Mouse (Mus musculus) embryonic facial prominence, embryonic 15.5 days (tissue): Measurements from ENCODE around the gene H2al1i. TPM values are rescaled to one million over a fixed set of nuclear protein-coding genes. Genes with fewer than 3 reads are reported as not detected.
"Not testable (repeated sequence)": the region's sequence is repeated elsewhere in the genome, so short reads cannot be mapped to it uniquely, and the experiment has no call there.

Experiments
- ATAC-seq: fragments of 200-750 bp; cut with Nextera tagmentation; 2 replicates; pipeline ENCODE4 v1.8.0; 2017; ENCODE audit warnings: low read depth, moderate TSS enrichment; ENCODE audit not compliant: insufficient number of reproducible peaks, low FRiP score, low TSS enrichment
- H3K27ac ChIP-seq: fragments of 300-500 bp; sonication (generic); replicated peaks from 2 replicates; pipeline ENCODE4 v1.5.1; 2015; ENCODE audit warnings: mild to moderate bottlenecking, inconsistent platforms
- H3K27me3 ChIP-seq: fragments of 300-500 bp; sonication (generic); 2 replicates; pipeline ENCODE4 v1.6.1; 2015; ENCODE audit warnings: inconsistent platforms
- H3K36me3 ChIP-seq: fragments of 300-500 bp; sonication (generic); 2 replicates; pipeline ENCODE4 v1.6.1; 2015; ENCODE audit warnings: mild to moderate bottlenecking, inconsistent platforms
- H3K4me1 ChIP-seq: fragments of 300-500 bp; sonication (generic); 2 replicates; pipeline ENCODE4 v1.6.1; 2015; ENCODE audit warnings: inconsistent platforms
- H3K4me2 ChIP-seq: fragments of 300-500 bp; sonication (generic); replicated peaks from 2 replicates; pipeline ENCODE4 v1.6.1; 2015; ENCODE audit warnings: mild to moderate bottlenecking, inconsistent platforms
- H3K4me3 ChIP-seq: fragments of 300-500 bp; sonication (generic); replicated peaks from 2 replicates; pipeline ENCODE4 v1.5.1; 2015; ENCODE audit warnings: mild to moderate bottlenecking, inconsistent platforms
- H3K9ac ChIP-seq: fragments of 300-500 bp; sonication (generic); 2 replicates; pipeline ENCODE4 v1.6.1; 2015; ENCODE audit warnings: inconsistent platforms
- H3K9me3 ChIP-seq: fragments of 300-500 bp; sonication (generic); replicated peaks from 2 replicates; pipeline ENCODE4 v1.6.1; 2016; ENCODE audit warnings: inconsistent platforms
- WGBS: fragments of 180-500 bp; shearing (Covaris S2); methylation state at CpG from one replicate; pipeline ENCODE4 v1.1.7; 2015; 5-methylcytosine and 5-hydroxymethylcytosine counted together
- polyA plus RNA-seq: library from polyadenylated mRNA; unstranded; fragments of >200 nt; fragmentation: Nextera tagmentation; extraction: Ambion mirVana; gene quantifications from 2 replicates; pipeline ENCODE4 v1.2.1, GENCODE M21; 2015

Gene H2al1i
- polyA plus RNA-seq, 1 experiment from 2014 or later: not detected

- not testable (repeated sequence) for H3K9ac ChIP-seq, H3K4me1 ChIP-seq, H3K27ac ChIP-seq, H3K4me2 ChIP-seq, ATAC-seq, H3K27me3 ChIP-seq, H3K9me3 ChIP-seq, H3K36me3 ChIP-seq, H3K4me3 ChIP-seq
- no CpG with 5 or more reads among the region's 6 CpGs for WGBS
Measured at GRCm38 (mm10) chrX:11321192-11321591, 3.3 kb upstream of the H2al1i start, which contains the start of gene H2al1h. TSS of gene H2al1h (plus strand) at chrX:11321492.

- not testable (repeated sequence) for H3K27me3 ChIP-seq, H3K4me3 ChIP-seq, H3K27ac ChIP-seq, H3K36me3 ChIP-seq, H3K4me2 ChIP-seq, H3K9ac ChIP-seq, H3K9me3 ChIP-seq, H3K4me1 ChIP-seq, ATAC-seq
- 87% methylated on average over 2 of the region's 2 CpGs for WGBS
Measured at GRCm38 (mm10) chrX:11327522-11327921, 3.1 kb downstream of the H2al1i start, which contains the start of gene H2al1j. TSS of gene H2al1j (plus strand) at chrX:11327822.

GRCm38 (mm10) chrX:11345762-11346161 is 21.3 kb downstream of the H2al1i start:
- no peak for ATAC-seq
- Histone ChIP-seq H3K4me3 (no peak overlapping the region), H3K27ac (no peak overlapping the region), H3K4me1 (0 out of 2 replicates have a peak, but pooled peaks cover 4% of the 10 kb centered on the region), H3K9ac (no peak overlapping the region), H3K9me3 (no peaks in the 10 kb centered on the region), H3K27me3 (peaks cover 5% of the 10 kb centered on the region; the same call in 1 of the 2 replicates), H3K36me3 (no peaks in the 10 kb centered on the region), H3K4me2 (0 out of 2 replicates have a peak overlapping the region, but pooled peaks have one; percentile 4)
- WGBS: 42% methylated on average over 9 of the region's 9 CpGs

- Histone ChIP-seq H3K4me2 (no peak overlapping the region), H3K36me3 (no peaks in the 10 kb centered on the region), H3K4me1 (0 out of 2 replicates have a peak, but pooled peaks cover 4% of the 10 kb centered on the region), H3K4me3 (no peak overlapping the region), H3K9ac (no peak overlapping the region), H3K27ac (no peak overlapping the region), H3K9me3 (no peaks in the 10 kb centered on the region), H3K27me3 (peaks cover 2% of the 10 kb centered on the region; the same call in 1 of the 2 replicates)
- no peak for ATAC-seq
- 82% methylated on average over 3 of the region's 3 CpGs for WGBS
Measured at GRCm38 (mm10) chrX:11346756-11347155, 22.3 kb downstream of the H2al1i start.

- no peak overlapping the region for H3K9ac ChIP-seq
Measured at GRCm38 (mm10) chrX:11360823-11361222, 36.4 kb downstream of the H2al1i start.

GRCm38 (mm10) chrX:11361261-11361660 is 36.8 kb downstream of the H2al1i start:
- 91% methylated on average over 2 of the region's 2 CpGs for WGBS
- Histone ChIP-seq H3K9me3 (no peaks in the 10 kb centered on the region), H3K4me3 (no peak overlapping the region), H3K4me1 (no peaks in the 10 kb centered on the region), H3K4me2 (no peak overlapping the region), H3K27me3 (0 out of 2 replicates have a peak, but pooled peaks cover 10% of the 10 kb centered on the region), H3K27ac (no peak overlapping the region), H3K9ac (no peak overlapping the region), H3K36me3 (no peaks in the 10 kb centered on the region)
- ATAC-seq: no peak

More at GRCm38 (mm10) chrX:11360823-11361222, 36.4 kb downstream of the H2al1i start:
- no peaks in the 10 kb centered on the region for H3K4me1 ChIP-seq
- H3K36me3 ChIP-seq: no peaks in the 10 kb centered on the region
- H3K4me3 ChIP-seq: no peak overlapping the region
- ATAC-seq: no peak
- 75% methylated on average over 6 of the region's 6 CpGs for WGBS
- 0 out of 2 replicates have a peak, but pooled peaks cover 10% of the 10 kb centered on the region for H3K27me3 ChIP-seq
- no peak overlapping the region for H3K27ac ChIP-seq
- no peaks in the 10 kb centered on the region for H3K9me3 ChIP-seq
- no peak overlapping the region for H3K4me2 ChIP-seq

GRCm38 (mm10) chrX:11363890-11364289 is 39.4 kb downstream of the H2al1i start:
- no peak overlapping the region for H3K27ac ChIP-seq
- ATAC-seq: no peak
- H3K4me1 ChIP-seq: no peaks in the 10 kb centered on the region
- H3K27me3 ChIP-seq: 0 out of 2 replicates have a peak, but pooled peaks cover 12% of the 10 kb centered on the region
- WGBS: 50% methylated on average over 6 of the region's 6 CpGs
- no peak overlapping the region for H3K9ac ChIP-seq
- no peak overlapping the region for H3K4me2 ChIP-seq
- H3K9me3 ChIP-seq: no peaks in the 10 kb centered on the region
- no peaks in the 10 kb centered on the region for H3K36me3 ChIP-seq
- H3K4me3 ChIP-seq: no peak overlapping the region

GRCm38 (mm10) chrX:11365151-11365550 is 40.7 kb downstream of the H2al1i start:
- Histone ChIP-seq H3K27me3 (0 out of 2 replicates have a peak, but pooled peaks cover 14% of the 10 kb centered on the region), H3K4me1 (no peaks in the 10 kb centered on the region), H3K9ac (no peak overlapping the region), H3K4me3 (no peak overlapping the region), H3K27ac (no peak overlapping the region), H3K9me3 (no peaks in the 10 kb centered on the region), H3K4me2 (no peak overlapping the region), H3K36me3 (no peaks in the 10 kb centered on the region)
- WGBS: 29% methylated on average over 12 of the region's 12 CpGs
- no peak for ATAC-seq

Other genes with a start within 250 kb of the H2al1i start
- gene H2al1a, start 25.4 kb upstream of the H2al1i start, polyA plus RNA-seq: not detected in 2 replicates
- gene H2al1b, start 22.2 kb upstream of the H2al1i start, polyA plus RNA-seq: not detected in 2 replicates
- gene H2al1c, start 19.0 kb upstream of the H2al1i start, polyA plus RNA-seq: not detected in 2 replicates
- gene H2al1d, start 15.8 kb upstream of the H2al1i start, polyA plus RNA-seq: not detected in 2 replicates
- gene H2al1e, start 12.7 kb upstream of the H2al1i start, polyA plus RNA-seq: not detected in 2 replicates
- not detected in 2 replicates for gene H2al1f, start 9.5 kb upstream of the H2al1i start, polyA plus RNA-seq
- gene H2al1g, start 6.4 kb upstream of the H2al1i start, polyA plus RNA-seq: not detected in 2 replicates
- not detected in 2 replicates for gene H2al1h, start 3.2 kb upstream of the H2al1i start, polyA plus RNA-seq
- gene H2al1j, start 3.2 kb downstream of the H2al1i start, polyA plus RNA-seq: not detected in 2 replicates